Mouse (Mus musculus) cerebellum, adult 2 months (tissue): ENCODE measurements at regions not wholly inside any gene's neighbourhood (a gene's known extent, or its start where the extent isn't known, plus 50 kb on each side); places are given as distances from the start of the nearest gene placed in this dataset.

Experiments used
- DNase-seq, 2 experiments: peaks; one replicate each; pipeline ENCODE4 v3.0.0; 2021
- H3K27ac ChIP-seq: fragments of 200-500 bp; 2 replicates; pipeline ENCODE4 v1.5.1; 2012; ENCODE audit warnings: low read length, control low read depth, inconsistent platforms; ENCODE audit not compliant: insufficient read depth
- H3K27me3 ChIP-seq: fragments of 200-500 bp; 2 replicates; pipeline ENCODE4 v1.6.1; 2012; ENCODE audit warnings: inconsistent platforms, mild to moderate bottlenecking, low read length, moderate library complexity; ENCODE audit not compliant: control insufficient read depth, insufficient read depth
- H3K4me1 ChIP-seq: fragments of 200-500 bp; 2 replicates; pipeline ENCODE4 v1.6.1; 2011; ENCODE audit warnings: low read length; ENCODE audit not compliant: control insufficient read depth, insufficient read depth
- H3K4me3 ChIP-seq: fragments of 200-500 bp; replicated peaks from 2 replicates; pipeline ENCODE3; 2011; ENCODE audit warnings: mild to moderate bottlenecking, low read depth, low read length, control low read depth; ENCODE audit not compliant: insufficient read depth
- CTCF ChIP-seq: fragments of 200-500 bp; IDR thresholded peaks from 2 replicates; pipeline ENCODE4 v1.5.1; 2011; ENCODE audit warnings: low read depth, mild to moderate bottlenecking, control low read depth, low read length, moderate library complexity, borderline replicate concordance; ENCODE audit not compliant: insufficient read depth
- POLR2A ChIP-seq: fragments of 200-500 bp; IDR thresholded peaks from 2 replicates; pipeline ENCODE4 v1.6.1; 2011; ENCODE audit warnings: low read length, control low read depth, borderline replicate concordance; ENCODE audit not compliant: insufficient read depth
- WGBS: fragments of 180-500 bp; shearing (Covaris S2); methylation state at CpG from one replicate; pipeline ENCODE4 v1.1.7; 2018; 5-methylcytosine and 5-hydroxymethylcytosine counted together

- no peak for DNase-seq
- TF ChIP-seq CTCF (no peak), POLR2A (no peak)
- H3K27me3 ChIP-seq: no peaks in the 10 kb centered on the region
- 81% methylated on average over 5 of the region's 5 CpGs for WGBS
- H3K4me1 ChIP-seq: no peaks in the 10 kb centered on the region
- H3K4me3 ChIP-seq: no peak overlapping the region
- H3K27ac ChIP-seq: no peak overlapping the region
These were observed 324.5 kb upstream of the Cdh9 start for GRCm38 (mm10) chr15:16404077-16404476.

- no peaks in the 10 kb centered on the region for H3K4me1 ChIP-seq
- no peak overlapping the region for H3K27ac ChIP-seq
- H3K4me3 ChIP-seq: no peak overlapping the region
- DNase-seq: no peak
- H3K27me3 ChIP-seq: no peaks in the 10 kb centered on the region
- TF ChIP-seq POLR2A: no peak
- TF ChIP-seq CTCF: no peak
These were observed 322.4 kb upstream of the Cdh9 start for GRCm38 (mm10) chr15:16406203-16406602.

DNA sequence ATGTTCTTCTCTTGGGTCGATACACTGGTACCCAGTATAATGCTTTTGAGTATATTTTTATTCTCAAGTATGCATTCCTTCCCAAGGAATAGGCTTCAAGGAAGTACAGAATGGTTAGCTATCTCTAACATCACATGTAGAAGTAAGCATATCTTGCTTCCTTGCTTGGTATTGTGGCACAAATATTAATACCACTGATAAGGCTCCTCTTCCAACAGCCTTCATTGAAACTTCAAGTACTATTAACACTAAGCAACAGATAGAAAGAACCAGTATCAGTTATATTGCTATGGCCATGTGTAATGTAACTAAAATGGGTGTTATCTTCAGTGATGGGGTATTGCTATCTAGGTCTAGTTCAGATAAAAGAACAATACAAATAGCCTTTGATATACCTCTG, 316.9 kb upstream of the Cdh9 start:
- Histone ChIP-seq H3K27me3 (no peaks in the 10 kb centered on the region), H3K4me3 (no peak overlapping the region), H3K27ac (no peak overlapping the region), H3K4me1 (no peaks in the 10 kb centered on the region)
- 87% methylated on average over 1 of the region's 1 CpGs for WGBS
- DNase-seq: no peak
- no peak for TF ChIP-seq POLR2A
- TF ChIP-seq CTCF: no peak

DNA sequence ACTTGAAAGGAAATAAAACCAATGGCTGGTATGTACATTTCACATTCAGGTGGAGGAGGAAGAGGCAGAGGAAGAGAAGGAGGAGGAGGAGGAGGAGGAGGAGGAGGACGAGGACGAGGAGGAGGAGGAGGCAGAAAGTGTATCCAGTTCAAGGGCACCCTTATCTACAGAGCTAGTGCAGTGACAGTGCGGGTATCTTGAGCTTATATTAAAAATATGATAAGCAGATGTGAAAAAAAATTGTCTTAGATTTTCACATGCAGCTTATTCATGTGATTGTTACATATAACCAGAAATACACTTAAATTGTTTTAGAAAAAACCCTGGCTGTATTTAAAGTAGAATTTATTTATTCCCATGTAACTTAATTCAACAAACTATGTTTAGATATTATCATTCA, 310.8 kb upstream of the Cdh9 start:
- DNase-seq: no peak
- Histone ChIP-seq H3K27ac (no peak overlapping the region), H3K4me1 (no peaks in the 10 kb centered on the region), H3K27me3 (no peaks in the 10 kb centered on the region), H3K4me3 (no peak overlapping the region)
- WGBS: 83% methylated on average over 3 of the region's 3 CpGs
- TF ChIP-seq CTCF (no peak), POLR2A (no peak)

GRCm38 (mm10) chr15:16423019-16423418, 305.5 kb upstream of the Cdh9 start:
- no peaks in the 10 kb centered on the region for H3K27me3 ChIP-seq
- 89% methylated on average over 3 of the region's 3 CpGs for WGBS
- no peak overlapping the region for H3K4me3 ChIP-seq
- DNase-seq: no peak
- TF ChIP-seq CTCF (no peak), POLR2A (no peak)
- H3K4me1 ChIP-seq: no peaks in the 10 kb centered on the region
- H3K27ac ChIP-seq: no peak overlapping the region

- TF ChIP-seq CTCF: no peak
- TF ChIP-seq POLR2A: no peak
- H3K4me3 ChIP-seq: no peak overlapping the region
- no peak overlapping the region for H3K27ac ChIP-seq
- H3K4me1 ChIP-seq: no peaks in the 10 kb centered on the region
- H3K27me3 ChIP-seq: no peaks in the 10 kb centered on the region
- no peak for DNase-seq
These were observed 281.9 kb upstream of the Cdh9 start for GRCm38 (mm10) chr15:16446631-16447030.

DNA sequence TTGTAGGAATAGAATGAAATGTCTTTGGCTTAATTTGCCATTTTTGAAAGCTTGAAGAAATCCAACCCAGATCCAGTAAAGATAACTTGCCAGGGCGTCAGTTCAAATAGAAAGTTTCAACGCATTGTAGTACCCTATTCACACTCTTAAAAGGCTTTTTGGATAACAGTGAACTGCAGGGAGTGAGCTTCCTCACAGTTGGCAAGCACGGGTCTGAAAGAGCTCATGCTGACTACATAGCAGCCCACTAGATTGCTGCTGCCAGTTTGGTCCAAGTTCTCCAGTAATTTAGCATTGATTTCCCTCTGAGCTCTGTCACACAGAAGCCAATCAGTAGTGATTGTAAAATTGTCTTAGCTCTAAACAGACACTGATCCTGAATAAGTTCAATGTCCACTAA, 237.3 kb upstream of the Cdh9 start:
- DNase-seq: peak in 1 of 2 experiments; percentile 1
- H3K27me3 ChIP-seq: no peaks in the 10 kb centered on the region
- H3K27ac ChIP-seq: no peak overlapping the region
- 4% methylated on average over 3 of the region's 3 CpGs for WGBS
- no peaks in the 10 kb centered on the region for H3K4me1 ChIP-seq
- H3K4me3 ChIP-seq: no peak overlapping the region
- TF ChIP-seq POLR2A: no peak
- TF ChIP-seq CTCF: no peak

DNA sequence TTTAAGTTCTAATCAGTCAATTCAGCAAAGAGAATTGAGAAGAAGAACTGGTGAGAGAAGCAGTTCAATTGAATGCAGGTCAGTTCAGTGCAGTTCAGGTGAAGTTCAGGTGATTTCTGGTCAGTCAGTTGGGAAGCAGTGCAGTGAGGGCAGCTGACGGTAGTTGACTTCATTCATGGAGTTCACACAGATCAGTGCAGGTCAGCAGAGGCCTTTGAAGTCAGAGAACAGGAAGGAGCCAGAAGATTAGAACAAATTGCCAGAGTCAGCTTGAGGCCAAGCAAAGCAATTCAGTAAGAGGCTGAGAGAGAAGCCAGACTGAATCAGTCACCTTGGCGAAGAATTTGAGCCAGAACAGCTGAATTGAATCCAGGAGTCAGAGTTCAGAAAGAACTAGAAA, 235.7 kb upstream of the Cdh9 start:
- DNase-seq: no peak
- Histone ChIP-seq H3K4me3 (no peak overlapping the region), H3K27ac (no peak overlapping the region), H3K27me3 (no peaks in the 10 kb centered on the region), H3K4me1 (no peaks in the 10 kb centered on the region)
- no peak for TF ChIP-seq POLR2A
- no peak for TF ChIP-seq CTCF
- 58% methylated on average over 2 of the region's 2 CpGs for WGBS

DNA sequence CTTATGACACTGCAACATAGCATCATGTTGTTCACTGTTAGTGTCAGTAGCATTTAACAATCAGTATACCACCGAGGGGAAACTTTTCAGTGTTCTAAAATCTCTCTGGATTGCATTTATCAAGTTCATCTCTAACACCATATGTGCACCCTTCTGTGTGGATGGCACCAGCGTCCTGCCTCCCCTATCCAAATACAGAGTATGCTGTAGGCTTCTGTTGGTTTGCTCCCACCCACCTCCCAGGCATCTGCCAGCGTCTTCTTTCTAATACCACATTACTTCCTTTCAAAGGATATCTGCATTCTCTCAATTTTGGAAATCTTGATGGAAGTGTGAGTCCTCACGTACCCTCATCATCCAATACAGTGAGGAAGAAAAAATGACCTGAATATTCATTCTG, 208.0 kb upstream of the Cdh9 start:
- Histone ChIP-seq H3K4me3 (no peak overlapping the region), H3K4me1 (no peaks in the 10 kb centered on the region), H3K27me3 (no peaks in the 10 kb centered on the region), H3K27ac (no peak overlapping the region)
- TF ChIP-seq POLR2A (no peak), CTCF (no peak)
- 74% methylated on average over 4 of the region's 4 CpGs for WGBS
- no peak for DNase-seq
